In the genomic region with DNA sequence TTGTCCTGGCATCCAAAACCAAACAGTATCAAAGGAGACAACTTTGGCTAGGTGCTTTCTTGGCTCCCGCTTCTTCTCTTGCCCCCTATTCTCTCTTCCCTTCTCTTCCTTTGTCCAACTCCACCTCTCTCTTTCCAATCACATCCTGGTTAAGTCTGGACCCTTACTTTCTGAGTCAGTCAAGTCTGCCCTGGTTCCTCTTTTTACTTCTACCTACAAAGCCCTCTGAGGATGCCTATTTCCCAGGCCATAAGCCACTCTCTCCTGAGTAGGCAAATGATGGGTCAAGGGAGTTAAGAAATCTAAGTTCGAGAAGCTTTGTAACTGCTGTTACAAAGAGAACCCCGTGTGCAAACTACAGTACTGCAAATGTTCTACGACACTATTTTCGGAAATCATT, we compare ENCODE assay signal across 8 mouse cellular contexts. TPM values are rescaled to one million over a fixed set of nuclear protein-coding genes. Genes with fewer than 3 reads are reported as not detected.
DNase-seq lines count a peak whose midpoint lies in the region; ATAC-seq and TF ChIP-seq lines count a peak whose summit lies in the region.

No protein-coding gene starts in this region.

- peaks cover 17% of the 10 kb centered on the region for H3K4me1 ChIP-seq in heart, embryonic 12.5 days (replicated peaks)
- H3K4me1 ChIP-seq in hindbrain, embryonic 10.5 days (replicated peaks), result peaks cover 12% of the 10 kb centered on the region
- H3K4me1 ChIP-seq in midbrain, embryonic 10.5 days, result peaks cover 12% of the 10 kb centered on the region
- H3K4me1 ChIP-seq in cerebellum, adult 2 months (ENCODE audit: control insufficient read depth, insufficient read depth, low read length), result peaks cover 4% of the 10 kb centered on the region

- no peaks in the 10 kb centered on the region for H3K27me3 ChIP-seq in heart, embryonic 12.5 days (replicated peaks)
- no peaks in the 10 kb centered on the region for H3K27me3 ChIP-seq in hindbrain, embryonic 10.5 days (ENCODE audit: insufficient read depth, poor library complexity, severe bottlenecking)
- H3K27me3 ChIP-seq in midbrain, embryonic 10.5 days (ENCODE audit: low read depth, poor library complexity, severe bottlenecking), result no peaks in the 10 kb centered on the region
- H3K27me3 ChIP-seq in cerebellum, adult 2 months (ENCODE audit: control insufficient read depth, insufficient read depth, low read length), result no peaks in the 10 kb centered on the region

- H3K4me2 ChIP-seq in heart, embryonic 12.5 days, result peak overlapping the region; percentile 74

- no peak for DNase-seq in heart, postnatal 14 days
- no peak for DNase-seq in hindbrain, embryonic 10.5 days (ENCODE audit: low spot score)
- DNase-seq in midbrain, embryonic 10.5 days (ENCODE audit: low spot score), result no peak
- DNase-seq in MN1 (ENCODE audit: low spot score), result no peak
- DNase-seq in frontal cortex, postnatal 36 days (ENCODE audit: low spot score in 2 of 2), result no peak
- no peak for DNase-seq in cerebellum, adult 2 months

- peaks cover 10% of the 10 kb centered on the region; the same call in 1 of the 2 replicates for H3K9me3 ChIP-seq in heart, embryonic 12.5 days (replicated peaks)
- H3K9me3 ChIP-seq in hindbrain, embryonic 10.5 days, result peaks cover 24% of the 10 kb centered on the region
- peaks cover 27% of the 10 kb centered on the region for H3K9me3 ChIP-seq in midbrain, embryonic 10.5 days (replicated peaks)

- no peak for TF ChIP-seq CTCF in cerebellum, adult 2 months (IDR thresholded peaks at IDR 0.05; ENCODE audit: borderline replicate concordance, insufficient read depth, low read depth, low read length)

- peak overlapping the region; percentile 76 for H3K4me3 ChIP-seq in heart, embryonic 12.5 days
- peak overlapping the region; percentile 63 for H3K4me3 ChIP-seq in hindbrain, embryonic 10.5 days
- peak overlapping the region; percentile 66 for H3K4me3 ChIP-seq in midbrain, embryonic 10.5 days
- H3K4me3 ChIP-seq in cerebellum, adult 2 months (replicated peaks; ENCODE audit: insufficient read depth, low read depth, low read length), result no peak overlapping the region

- 28% methylated on average over 5 of the region's 5 CpGs for WGBS in heart, embryonic 12.5 days
- WGBS in hindbrain, embryonic 10.5 days, result 34% methylated on average over 5 of the region's 5 CpGs
- 34% methylated on average over 5 of the region's 5 CpGs for WGBS in midbrain, embryonic 10.5 days
- 21% methylated on average over 5 of the region's 5 CpGs for WGBS in cerebellum, adult 2 months

- H3K9ac ChIP-seq in heart, embryonic 12.5 days, result peak overlapping the region; percentile 78; the same call in 1 of the 2 replicates

- TF ChIP-seq POLR2A in cerebellum, adult 2 months (IDR thresholded peaks at IDR 0.05; ENCODE audit: borderline replicate concordance, insufficient read depth, low read length), result no peak

- no peak overlapping the region for H3K27ac ChIP-seq in heart, embryonic 12.5 days (ENCODE audit: poor library complexity, severe bottlenecking)
- H3K27ac ChIP-seq in hindbrain, embryonic 10.5 days, result peak overlapping the region; percentile 83; the same call in 1 of the 2 replicates
- H3K27ac ChIP-seq in midbrain, embryonic 10.5 days (replicated peaks), result peak overlapping the region; percentile 77; the same call in 1 of the 2 replicates
- H3K27ac ChIP-seq in cerebellum, adult 2 months (ENCODE audit: insufficient read depth, low read length), result no peak overlapping the region

- intact Hi-C loops in heart, postnatal 14 days (cut with DNase I), result loop anchor here (10.0 kb wide), 1 partner anchor 396 kb away; the partner anchor contains the start of genes Zfp942 and Zfp943

- no peak for ATAC-seq in heart, embryonic 12.5 days (ENCODE audit: insufficient number of reproducible peaks, low FRiP score)
- ATAC-seq in activated CD4-positive, CD25-positive, alpha-beta regulatory T cell, adult 4 months, result peak; percentile 1

- H3K36me3 ChIP-seq in heart, embryonic 12.5 days, result peaks cover 19% of the 10 kb centered on the region
- peaks cover 47% of the 10 kb centered on the region for H3K36me3 ChIP-seq in hindbrain, embryonic 10.5 days
- H3K36me3 ChIP-seq in midbrain, embryonic 10.5 days, result peaks cover 52% of the 10 kb centered on the region

RNA-seq across cellular contexts. Expression of gene Zfp944, which starts 0.6 kb away (rescaled TPM):
- polyA plus RNA-seq in heart, embryonic 12.5 days (2016; fragmentation: Nextera tagmentation; extraction: Ambion mirVana), result 8.3 and 8.7 TPM in 2 replicates
- 1 to 10 TPM; 4.6 to 4.9 TPM for total RNA-seq in heart, postnatal 14 days (2021)
- 10 to 100 TPM; 13.2 TPM for polyA plus RNA-seq in activated CD4-positive, CD25-positive, alpha-beta regulatory T cell, adult 4 months (2017; shearing (Covaris generic))
- polyA plus RNA-seq in hindbrain, embryonic 10.5 days (2016; fragmentation: Nextera tagmentation; extraction: Ambion mirVana), result 9.6 and 13.5 TPM in 2 replicates
- polyA plus RNA-seq in midbrain, embryonic 10.5 days (2016; fragmentation: Nextera tagmentation; extraction: Ambion mirVana), result 14.8 TPM in 2 replicates
- 8.0 and 8.4 TPM in 2 replicates for polyA plus RNA-seq in cerebellum, adult 2 months (2012; rRNA removed)

RNA-seq across cellular contexts. Expression of gene Zfp758, which starts 0.7 kb away (rescaled TPM):
- 7.3 and 7.6 TPM in 2 replicates for polyA plus RNA-seq in heart, embryonic 12.5 days (2016; fragmentation: Nextera tagmentation; extraction: Ambion mirVana)
- 1 to 10 TPM; 7.5 to 8.3 TPM for total RNA-seq in heart, postnatal 14 days (2021)
- 10 to 100 TPM; 12.0 to 15.2 TPM for polyA plus RNA-seq in activated CD4-positive, CD25-positive, alpha-beta regulatory T cell, adult 4 months (2017; shearing (Covaris generic))
- polyA plus RNA-seq in hindbrain, embryonic 10.5 days (2016; fragmentation: Nextera tagmentation; extraction: Ambion mirVana), result 7.6 and 7.8 TPM in 2 replicates
- 7.7 and 9.0 TPM in 2 replicates for polyA plus RNA-seq in midbrain, embryonic 10.5 days (2016; fragmentation: Nextera tagmentation; extraction: Ambion mirVana)
- polyA plus RNA-seq in cerebellum, adult 2 months (2012; rRNA removed), result 4.5 and 4.6 TPM in 2 replicates

RNA-seq across cellular contexts. Expression of gene CT030661.1, which starts 45.9 kb away (rescaled TPM):
- polyA plus RNA-seq in heart, embryonic 12.5 days (2016; fragmentation: Nextera tagmentation; extraction: Ambion mirVana), result 8.6 and 9.3 TPM in 2 replicates
- total RNA-seq in heart, postnatal 14 days (2021), result 1 to 10 TPM; 6.5 to 7.0 TPM
- polyA plus RNA-seq in activated CD4-positive, CD25-positive, alpha-beta regulatory T cell, adult 4 months (2017; shearing (Covaris generic)), result 10 to 100 TPM; 17.3 to 17.9 TPM
- 6.1 and 8.3 TPM in 2 replicates for polyA plus RNA-seq in hindbrain, embryonic 10.5 days (2016; fragmentation: Nextera tagmentation; extraction: Ambion mirVana)
- 8.1 and 9.0 TPM in 2 replicates for polyA plus RNA-seq in midbrain, embryonic 10.5 days (2016; fragmentation: Nextera tagmentation; extraction: Ambion mirVana)
- polyA plus RNA-seq in cerebellum, adult 2 months (2012; rRNA removed), result 8.1 TPM in 2 replicates

Comparison
In these comparisons a context has a peak if more than half of its experiments do, and no peak if none do; other contexts are left out.
1. H3K27ac ChIP-seq: peak in hindbrain, embryonic 10.5 days (single experiment) and midbrain, embryonic 10.5 days (single experiment); none in heart, embryonic 12.5 days (single experiment) and cerebellum, adult 2 months (single experiment).